Mouse (Mus musculus): ENCODE results near the gene Sult1a1.

The Sult1a1 gene

DNA sequence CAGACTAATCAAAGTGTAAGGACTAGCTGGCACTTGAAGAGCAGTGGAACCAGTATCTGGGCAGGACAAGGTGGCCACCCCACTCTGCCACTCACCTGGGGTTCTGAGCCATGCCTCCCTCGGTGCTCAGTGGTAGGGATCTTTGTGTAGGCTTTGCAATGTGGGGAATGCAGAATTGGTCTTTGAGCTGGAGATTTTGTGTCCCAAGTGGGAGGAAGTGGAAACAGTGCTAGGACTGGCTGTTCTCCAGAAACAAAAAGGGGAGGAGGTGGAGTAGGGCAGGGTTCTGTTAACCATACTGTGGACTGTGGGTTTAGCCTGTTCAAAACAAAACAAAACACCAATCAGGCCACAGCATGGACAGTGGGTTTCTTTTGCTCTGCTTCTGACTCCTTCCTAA, at the start of gene Sult1a1:
TSS of gene Sult1a1 (minus strand) at position 226 of the 400 bp plus-strand sequence.
- no peak for DNase-seq

DNA sequence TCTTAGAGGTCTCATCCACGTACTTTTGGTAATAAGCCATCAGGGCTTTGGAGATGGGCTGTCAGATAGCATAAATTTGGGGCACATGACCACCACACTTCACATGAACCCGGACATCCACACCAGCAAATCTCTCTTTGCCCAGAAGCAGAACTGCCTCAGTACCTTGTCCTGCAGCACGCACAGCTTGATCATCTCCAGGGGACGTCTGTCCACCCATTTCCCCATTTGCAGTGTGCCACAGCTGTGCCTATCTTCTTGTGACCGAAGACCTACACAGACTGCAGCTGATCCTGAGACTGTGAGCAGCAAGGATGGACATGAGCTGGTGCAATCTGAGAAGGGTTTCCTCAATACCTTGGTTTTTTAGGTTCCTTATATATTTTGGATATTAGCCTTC, 49.4 kb upstream of the Sult1a1 start:
- DNase-seq: no peak

DNA sequence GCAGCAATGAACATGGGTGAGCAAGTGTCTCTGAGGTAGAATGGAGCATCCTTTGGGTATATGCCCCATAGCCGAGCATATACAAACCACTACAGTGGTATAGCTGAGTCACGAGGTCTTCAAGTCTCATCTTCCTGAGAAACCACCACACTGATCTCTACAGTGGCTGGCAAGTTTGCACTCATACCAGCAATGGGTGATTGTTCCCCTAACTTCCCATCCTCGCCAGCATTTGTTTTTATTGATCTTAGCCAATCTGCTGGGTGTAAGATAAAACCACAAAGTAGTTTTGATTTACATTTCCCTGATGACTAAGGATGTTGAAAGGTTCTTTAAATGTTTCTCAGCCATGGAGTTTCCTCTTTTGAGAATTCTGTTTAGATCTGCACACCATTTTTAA, 48.8 kb upstream of the Sult1a1 start:
- DNase-seq: no peak

DNA sequence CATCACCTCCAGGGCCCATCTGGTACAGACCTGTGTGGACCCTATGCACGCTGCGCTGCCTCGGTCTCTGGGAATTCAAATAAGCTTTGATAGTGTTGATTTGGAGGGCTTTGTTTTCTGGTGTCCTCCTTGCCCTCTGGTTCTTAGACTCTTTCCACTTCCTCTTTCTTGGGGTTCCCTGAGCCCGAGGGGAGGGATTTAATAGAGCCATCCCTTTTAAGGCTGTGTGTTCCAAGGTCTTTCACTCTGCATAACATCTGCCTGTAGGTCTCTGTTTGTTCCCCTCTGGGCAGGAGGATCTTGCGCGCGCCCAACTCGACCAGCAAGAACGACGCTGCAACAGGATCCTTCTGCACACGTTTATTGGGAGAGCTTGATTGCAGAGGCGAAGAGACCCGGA, 45.4 kb upstream of the Sult1a1 start:
- DNase-seq: no peak

DNA sequence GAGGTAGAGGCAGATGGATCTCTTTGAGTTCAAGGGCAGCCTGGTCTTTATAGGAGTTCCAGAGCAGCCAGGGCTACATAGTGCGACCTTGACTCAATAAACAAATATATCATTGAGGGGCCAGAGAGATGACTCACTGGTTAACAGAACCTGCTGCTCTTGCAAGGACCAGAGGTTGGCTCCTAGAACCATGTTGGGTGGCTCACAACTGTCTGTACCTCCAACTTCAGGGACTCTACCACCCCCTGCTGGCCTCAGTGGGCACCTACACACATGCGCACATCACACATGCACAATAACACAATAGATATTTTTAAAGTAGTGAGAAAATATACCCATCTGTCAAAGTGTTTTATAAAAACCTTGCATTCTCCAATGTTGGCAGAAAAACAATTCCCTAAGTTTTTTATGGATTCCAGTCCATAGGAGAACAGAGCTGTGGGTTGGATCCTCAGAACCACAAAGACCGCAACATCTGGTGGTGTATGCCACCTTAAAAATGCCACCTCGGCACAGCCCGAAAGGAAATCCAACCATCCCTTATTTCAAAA, 42.6 kb upstream of the Sult1a1 start:
- DNase-seq: no peak

DNA sequence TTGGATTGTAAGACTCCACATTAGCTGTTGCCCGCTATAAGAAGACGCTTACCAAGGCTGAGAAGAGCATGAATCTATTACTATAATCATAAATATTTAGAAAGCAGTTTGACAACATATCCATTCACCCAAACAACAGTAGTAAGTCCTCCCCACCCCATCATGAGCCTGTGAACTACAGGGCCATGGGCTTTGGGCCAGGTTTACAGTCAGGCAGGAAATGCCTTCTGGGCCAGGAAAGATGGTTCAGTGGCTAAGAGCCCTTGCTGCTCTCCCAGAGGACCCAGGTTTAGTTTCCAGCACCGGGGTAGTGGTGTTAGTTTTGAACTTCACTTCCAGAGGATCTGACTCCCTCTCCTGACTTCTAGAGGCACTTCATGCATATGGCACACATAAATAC, 41.3 kb upstream of the Sult1a1 start:
- DNase-seq: no peak

DNA sequence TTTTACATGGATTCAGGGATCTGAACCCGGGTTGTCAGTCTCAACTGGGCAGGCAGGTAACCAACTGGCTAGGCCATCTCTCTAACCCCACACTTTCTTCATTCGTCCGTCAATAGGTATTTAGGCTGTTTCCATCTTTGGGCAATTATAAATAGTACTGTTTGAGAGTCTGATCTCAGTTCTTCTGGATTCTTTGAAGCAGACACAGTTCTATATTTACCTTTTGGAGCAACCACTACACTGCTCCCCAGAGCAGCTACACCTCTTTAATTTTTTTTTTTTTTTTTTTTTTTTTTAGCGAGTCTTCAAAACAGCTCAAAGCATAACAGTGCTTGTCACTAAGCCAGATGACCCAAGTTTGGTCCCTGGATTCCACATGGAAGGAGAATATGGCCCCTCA, 39.4 kb upstream of the Sult1a1 start:
- DNase-seq: no peak

DNA sequence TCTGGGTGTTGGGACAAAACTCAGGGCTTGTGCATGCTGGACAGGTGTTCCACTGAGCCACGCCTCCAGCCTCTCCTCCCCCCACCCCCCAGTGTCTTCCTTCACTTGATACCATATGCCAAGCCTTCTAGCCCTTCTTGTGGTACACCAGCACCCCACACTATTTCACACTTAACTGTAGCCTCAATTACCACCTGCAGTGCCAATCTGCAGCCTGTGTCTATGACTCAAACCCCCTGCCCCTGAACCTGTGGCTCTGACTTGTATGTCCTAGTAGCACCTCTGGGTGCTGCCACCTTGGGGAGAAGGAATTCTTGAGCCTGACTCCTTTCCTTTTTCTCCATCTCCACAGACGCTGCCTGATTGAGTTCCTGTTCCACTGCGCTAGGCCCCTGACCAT, 35.7 kb upstream of the Sult1a1 start:
- DNase-seq: no peak

DNA sequence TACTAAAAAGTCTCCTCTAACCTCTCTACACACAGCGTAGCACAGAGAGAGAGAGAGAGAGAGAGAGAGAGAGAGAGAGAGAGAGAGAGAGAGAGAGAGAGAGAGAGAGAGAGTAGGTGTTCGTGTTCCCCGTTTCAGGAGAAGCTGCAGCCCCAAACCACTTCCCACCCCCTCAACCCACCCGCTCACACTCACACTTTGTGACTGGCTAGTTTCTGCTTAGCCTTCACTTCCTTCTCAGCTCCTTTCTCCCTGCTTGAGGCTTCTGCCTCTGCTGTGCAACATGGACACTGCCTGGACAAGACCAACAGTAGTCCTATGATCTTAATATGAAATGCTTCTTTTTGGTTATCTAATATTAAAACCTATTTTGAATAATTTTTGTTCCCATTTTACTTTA, 34.0 kb upstream of the Sult1a1 start:
- DNase-seq: no peak

DNA sequence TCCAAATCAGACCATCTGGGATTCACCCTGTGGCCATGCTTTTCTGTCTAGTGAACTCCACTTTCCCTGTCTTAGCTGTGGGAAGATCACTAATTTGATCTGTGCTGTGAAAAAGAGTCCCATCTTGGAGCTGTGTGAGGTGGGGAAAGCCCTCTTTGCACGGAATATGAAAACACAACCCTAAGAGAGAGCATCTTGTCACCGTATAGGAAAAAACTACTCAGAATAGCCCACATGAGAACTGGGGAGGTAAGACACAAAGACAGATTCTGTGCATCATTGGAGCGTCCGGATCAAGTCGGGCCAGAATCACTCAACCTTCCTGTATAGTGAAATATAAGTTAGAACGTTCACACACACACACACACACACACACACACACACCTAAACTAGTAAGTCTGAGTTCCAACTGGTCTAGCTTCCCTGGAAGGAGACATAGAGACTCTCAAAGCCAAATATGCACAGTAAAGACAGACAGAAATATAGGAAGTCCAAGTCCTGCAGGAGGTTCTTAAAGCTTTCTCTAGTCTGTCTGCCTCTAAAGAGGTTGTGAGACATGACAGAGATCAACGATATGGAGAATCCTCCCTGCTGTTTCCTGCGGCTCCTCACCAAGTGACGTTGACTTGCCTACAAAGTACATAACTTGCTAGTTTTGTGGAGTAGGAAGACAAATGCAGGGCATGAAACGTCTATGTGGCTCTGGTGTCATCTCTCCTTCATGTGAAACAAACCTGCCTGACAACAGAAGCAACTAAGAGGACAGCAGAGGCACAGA, 32.1 kb upstream of the Sult1a1 start:
- DNase-seq: no peak

DNA sequence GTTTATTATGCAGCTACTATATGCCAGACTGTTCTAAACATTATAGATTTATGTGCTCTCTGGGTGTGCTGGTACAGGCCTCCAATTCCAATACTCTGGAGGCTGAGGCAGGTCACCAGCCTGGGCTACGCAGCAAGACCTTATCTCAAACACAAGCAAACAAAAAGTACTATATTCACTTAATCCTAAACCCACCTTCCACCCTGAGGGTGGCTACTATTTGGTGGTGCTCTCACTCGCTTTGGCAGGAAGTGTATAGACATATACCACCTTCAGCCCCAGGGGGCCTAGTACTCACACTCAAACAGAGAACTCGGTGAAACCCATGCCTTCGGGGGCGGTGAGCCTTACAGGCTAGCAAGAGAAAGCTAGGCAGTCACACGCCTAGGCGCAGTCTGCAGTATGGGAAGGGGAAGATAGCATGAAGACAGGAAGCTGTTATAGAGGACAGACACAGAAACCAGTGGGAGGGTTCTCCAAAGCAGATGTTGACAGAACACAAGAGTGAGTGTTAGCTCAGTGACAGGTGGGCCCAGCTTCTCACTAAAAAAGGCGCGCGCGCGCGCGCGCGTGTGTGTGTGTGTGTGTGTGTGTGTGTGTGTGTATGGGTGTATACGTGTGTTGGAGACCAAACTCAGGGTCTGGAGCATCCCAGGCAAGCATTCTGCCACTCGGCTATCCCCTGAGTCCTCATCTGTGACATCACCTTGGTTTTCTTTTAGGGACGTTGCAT, 31.4 kb upstream of the Sult1a1 start, which contains the start of gene Coro1a:
TSS of gene Coro1a (minus strand) at position 346 of the 733 bp plus-strand sequence.
- DNase-seq: no peak

DNA sequence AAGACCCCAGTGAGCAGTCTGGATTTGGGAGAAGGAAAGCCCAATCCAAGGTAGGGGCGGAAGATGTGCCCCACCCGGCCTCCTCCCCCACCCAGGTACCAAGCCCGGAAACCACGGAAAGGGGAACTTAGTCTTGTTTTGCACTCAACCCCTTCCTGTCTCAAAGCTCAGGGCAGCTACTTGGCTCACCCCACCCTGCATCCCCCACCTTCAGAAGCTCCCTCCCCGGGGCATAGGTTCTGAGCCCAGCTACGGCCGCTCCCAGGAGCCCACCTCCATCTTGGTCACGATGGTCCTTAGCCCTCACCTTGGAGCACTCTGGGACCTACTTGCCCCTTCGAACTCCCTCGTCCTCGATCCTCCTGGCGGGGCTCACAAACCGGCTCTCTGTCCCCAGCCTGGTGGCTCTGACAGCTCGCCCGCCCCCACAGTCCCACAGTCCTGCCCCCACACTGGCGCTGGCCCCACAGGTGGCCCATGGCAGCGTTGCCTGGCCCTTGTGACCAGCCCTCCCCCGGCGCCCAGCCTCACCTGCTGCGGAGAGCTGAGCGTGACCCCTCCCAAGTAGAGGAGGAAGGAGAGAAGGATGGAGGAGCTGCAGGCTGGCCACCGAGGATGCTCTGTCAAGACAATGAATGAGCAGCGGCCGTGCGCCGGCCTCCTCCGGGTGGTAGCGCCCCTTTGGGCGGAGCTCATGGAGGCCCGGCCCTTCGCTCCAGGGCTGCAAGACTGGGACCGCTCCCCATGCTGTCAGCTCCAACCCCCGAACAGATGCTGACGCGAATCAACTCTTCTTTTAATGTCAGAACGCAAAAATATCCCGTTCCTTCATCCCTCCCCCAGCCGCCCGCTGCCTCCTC, 28.1 kb upstream of the Sult1a1 start:
- peak; percentile 91 for DNase-seq

DNA sequence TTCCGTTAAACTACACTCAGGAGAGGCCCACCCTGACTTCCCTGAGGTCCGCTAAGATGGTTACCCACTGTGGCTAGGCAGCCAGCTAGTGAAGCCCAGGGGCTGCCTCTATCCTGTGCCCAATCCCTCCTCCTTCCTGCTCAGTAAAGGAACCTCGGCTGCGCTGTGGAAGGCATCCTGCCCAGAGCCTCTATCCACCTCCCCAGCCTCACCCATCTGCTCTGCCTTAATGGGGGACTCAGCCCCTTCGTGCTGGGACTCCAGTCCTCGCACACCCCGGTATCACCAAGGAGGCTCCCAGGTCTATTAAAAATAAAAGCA, 27.5 kb upstream of the Sult1a1 start:
- peak; percentile 38 for DNase-seq

DNA sequence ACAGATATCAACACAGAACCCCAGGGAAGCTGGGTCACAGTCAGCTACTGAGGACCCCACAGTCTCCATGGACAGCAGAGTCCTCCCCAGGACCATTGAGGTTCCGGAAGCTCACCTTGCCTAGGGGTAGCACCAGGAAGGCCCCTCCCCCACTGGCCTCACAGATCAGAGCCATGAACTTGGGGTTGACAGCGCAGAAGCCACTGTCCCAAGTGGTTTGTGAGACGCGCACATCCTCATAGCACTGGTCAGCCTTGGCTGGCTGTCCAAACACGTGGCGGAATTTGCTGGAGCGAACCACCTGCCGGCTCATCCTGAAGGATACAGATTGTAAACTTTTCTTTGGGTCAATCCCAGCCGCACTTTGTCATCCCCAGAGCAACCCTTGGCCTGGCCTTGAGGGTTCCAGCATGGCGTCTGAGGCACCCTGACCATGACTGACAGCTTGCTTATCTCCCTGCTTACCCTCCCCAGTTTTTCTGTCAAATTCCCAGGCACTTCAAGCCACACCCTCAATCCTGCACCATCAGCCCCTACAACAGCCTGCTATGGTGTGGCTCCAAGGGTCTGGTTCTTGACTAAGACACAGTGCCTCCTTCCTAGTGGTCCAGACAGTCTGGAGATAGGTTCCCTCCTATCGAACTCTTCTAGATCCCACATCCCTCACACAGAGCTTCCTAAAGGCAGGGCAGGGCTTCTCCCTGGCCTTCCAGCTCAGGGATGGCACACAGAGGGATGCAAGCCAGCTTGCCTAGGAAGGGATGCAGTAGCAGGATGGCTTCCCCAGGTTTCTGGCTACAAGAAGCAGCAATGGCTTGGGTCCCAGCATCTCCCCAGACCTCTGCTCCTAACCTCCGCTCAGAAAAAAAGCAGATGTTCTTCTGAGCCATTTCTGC, 26.9 kb upstream of the Sult1a1 start:
- DNase-seq: peak; percentile 20

DNA sequence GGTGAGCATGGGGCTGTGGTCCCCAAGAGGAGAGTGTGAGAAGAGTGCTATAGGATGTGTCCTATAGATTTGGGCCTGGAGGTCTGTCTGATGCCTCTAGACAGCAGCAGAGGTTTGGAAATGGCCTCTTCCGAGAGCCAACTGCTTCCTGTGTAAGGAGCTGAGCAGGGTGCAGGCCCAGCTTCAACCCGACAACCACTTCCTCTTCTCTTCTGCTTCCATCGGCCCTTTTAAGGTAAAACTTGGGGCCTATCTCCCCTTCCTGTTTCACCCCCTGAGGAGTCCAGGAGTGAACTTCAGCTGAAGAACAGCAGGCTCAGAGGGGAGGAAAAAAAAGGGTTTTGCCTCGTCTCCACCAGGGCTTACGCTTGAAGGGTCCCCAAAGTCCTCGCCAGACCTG, 26.1 kb upstream of the Sult1a1 start:
- DNase-seq: no peak

DNA sequence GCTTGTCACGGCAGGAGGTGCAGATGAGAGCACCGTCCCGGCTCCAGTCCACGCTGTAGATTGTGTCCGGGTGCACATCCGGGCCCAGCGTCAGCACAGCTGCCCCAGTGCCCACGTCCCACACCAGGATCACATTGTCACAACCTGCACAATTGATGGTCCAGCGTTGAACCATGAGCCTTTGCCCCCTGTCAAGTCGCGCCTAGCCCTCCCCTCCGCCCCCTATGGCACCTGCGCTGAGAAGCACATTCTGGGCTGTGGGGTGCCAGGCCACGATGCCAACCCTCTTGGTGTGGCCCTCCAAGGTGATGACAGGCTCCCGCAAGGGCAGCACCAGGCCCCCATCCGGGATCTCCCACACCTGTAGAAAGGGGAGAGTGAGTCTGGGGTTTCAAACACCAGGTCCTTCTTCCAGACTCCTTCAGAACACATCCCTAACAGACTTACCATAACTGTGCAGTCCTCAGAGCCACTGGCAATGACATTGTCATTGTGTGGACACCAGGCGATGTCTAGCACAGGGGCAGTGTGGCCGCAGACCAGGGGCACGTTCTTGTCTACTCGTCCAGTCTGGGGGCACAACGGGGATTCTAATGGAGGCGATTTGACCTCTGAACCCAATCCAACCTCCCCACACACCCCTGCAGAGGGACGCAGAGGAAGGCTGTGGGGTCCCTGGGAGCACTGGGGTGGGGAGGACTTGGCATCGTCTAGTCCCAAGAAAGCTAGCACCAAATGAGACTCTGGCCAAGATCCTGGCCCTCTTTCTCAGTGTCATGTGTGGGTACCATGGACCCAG, 25.5 kb upstream of the Sult1a1 start:
- DNase-seq: no peak

DNA sequence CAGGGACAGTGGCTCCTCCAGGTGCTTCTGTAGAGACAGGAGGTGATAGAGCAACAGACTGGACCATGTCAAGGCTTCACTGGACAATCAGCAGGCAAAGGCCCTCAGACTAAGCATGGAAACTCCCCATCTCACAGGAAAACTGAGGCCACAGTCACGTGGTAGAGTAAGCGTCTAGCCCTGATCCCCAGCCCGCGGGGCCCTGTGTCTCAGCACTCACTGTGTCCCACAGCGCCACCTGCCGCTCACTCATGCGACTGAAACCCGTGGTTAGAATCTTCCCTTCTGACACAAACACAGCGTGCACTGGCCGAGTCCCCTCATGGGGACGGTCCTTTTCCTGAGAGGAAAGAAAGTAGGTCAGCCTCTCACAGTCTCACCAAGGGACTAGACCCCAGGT, 24.8 kb upstream of the Sult1a1 start:
- DNase-seq: peak; percentile 98

DNA sequence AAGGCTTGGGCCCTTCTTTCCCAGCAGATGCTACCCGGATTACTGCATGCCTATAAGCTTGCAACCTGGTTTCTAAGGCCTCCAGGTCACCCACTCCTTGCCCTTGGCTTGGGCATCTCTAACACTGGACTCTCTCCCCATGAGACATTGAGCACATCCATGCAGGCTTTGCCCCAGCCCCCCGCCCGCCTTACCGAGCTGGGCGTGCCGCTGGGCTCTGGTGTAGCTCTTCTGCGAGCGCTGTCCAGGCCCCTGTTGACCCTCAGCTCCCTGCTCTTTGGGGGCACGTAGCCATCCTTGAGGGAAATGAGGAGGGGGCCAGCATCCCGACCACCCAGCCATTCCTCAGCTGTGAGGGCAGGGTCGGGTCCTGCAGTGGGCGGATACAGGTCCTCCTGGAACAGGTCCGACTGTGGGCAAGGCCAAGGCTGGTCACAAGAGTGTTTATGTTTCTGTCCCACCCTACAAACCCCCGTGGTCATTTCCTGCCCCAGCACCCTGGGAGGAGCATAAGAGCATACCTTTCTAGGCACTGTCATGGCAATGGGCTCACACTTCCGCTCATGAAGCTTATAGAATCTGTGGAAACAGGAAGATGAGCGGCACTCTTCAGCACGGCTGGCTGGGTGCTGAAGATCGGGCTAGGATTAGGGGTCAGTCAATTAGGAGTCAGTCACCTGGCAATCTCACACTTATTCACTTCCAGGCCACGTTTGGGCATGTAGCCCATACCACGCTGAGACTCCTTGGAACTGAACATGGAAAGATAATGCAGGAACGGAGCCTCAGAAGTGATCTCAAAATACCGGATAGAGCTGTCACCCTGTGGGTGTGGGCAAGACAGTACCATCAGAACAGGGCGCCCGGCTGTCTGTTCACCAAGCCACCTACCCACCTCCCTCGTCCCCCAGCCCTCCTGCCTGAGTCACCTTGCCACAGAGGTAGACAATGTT, 24.1 kb upstream of the Sult1a1 start:
- DNase-seq: no peak

DNA sequence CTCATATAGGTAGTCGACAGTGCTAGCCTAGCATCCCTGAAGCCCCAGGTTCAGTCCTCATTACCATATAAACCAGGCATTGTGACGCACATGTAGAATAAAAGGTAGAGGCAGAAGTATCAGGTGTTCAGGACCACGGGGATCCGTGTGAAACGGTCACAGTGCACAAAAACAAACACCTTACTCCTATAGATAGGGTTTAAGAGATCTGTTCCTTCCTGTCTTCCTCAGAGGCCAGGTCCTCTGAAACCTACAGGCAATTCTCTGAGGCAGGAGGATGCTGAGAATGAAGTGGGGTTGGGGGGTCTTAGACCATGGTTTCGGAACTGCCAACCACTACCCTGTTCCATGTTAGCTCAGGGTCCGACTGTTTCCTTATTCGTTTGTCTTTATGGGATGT, 21.6 kb upstream of the Sult1a1 start:
- DNase-seq: no peak

DNA sequence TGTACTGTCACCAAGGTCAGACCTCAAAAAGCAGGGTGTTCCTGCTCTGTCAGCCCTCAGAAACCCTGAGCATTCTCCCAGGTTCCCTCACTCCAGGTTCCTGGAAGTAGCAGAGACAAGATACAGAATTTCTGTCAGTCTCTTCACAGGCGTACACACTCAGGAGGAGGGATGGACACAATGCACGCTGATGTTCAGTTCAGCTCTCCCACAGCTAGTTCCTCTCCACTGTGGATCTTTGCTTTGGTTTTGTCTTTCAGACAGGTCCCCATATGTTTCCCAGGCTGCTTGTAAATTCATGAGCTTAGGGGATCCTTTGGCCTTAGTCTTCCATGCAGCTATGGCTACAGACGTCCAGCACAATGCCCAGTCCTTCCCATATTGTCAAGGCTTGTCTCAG, 20.7 kb upstream of the Sult1a1 start:
- no peak for DNase-seq
